Mouse (Mus musculus): ENCODE results near the gene Mlh3.
A peak's percentile ranks its signal among the peaks of the same experiment; 100 is the strongest.

Mlh3 gene

GRCm38 (mm10) chr12:85280845-85281651, 10.6 kb upstream of the Mlh3 start:
- DNase-seq (ENCODE audit: low read depth, low spot score), result no peak

- DNase-seq (ENCODE audit: low read depth, low spot score), result peak; percentile 97
These were observed 9.9 kb upstream of the Mlh3 start for GRCm38 (mm10) chr12:85280105-85280844.

GRCm38 (mm10) chr12:85279396-85280080, 9.1 kb upstream of the Mlh3 start:
- DNase-seq (ENCODE audit: low read depth, low spot score), result no peak

- no peak for DNase-seq (ENCODE audit: low read depth, low spot score)
These were observed 8.5 kb upstream of the Mlh3 start for GRCm38 (mm10) chr12:85278919-85279318.

GRCm38 (mm10) chr12:85276273-85276672, 5.9 kb upstream of the Mlh3 start:
- no peak for DNase-seq (ENCODE audit: low read depth, low spot score)

- no peak for DNase-seq (ENCODE audit: low read depth, low spot score)
These were observed 3.1 kb upstream of the Mlh3 start for GRCm38 (mm10) chr12:85273508-85273907.

- no peak for DNase-seq (ENCODE audit: low read depth, low spot score)
These were observed 1.4 kb upstream of the Mlh3 start for GRCm38 (mm10) chr12:85271843-85272206.

- DNase-seq (ENCODE audit: low read depth, low spot score), result no peak
These were observed 888 bp upstream of the Mlh3 start for GRCm38 (mm10) chr12:85271132-85271842.

GRCm38 (mm10) chr12:85269821-85270220, 578 bp downstream of the Mlh3 start:
- no peak for DNase-seq (ENCODE audit: low read depth, low spot score)

GRCm38 (mm10) chr12:85266248-85266647, 4.2 kb downstream of the Mlh3 start:
- no peak for DNase-seq (ENCODE audit: low read depth, low spot score)

GRCm38 (mm10) chr12:85264940-85265339, 5.5 kb downstream of the Mlh3 start:
- peak; percentile 85 for DNase-seq (ENCODE audit: low read depth, low spot score)

- no peak for DNase-seq (ENCODE audit: low read depth, low spot score)
These were observed 5.9 kb downstream of the Mlh3 start for GRCm38 (mm10) chr12:85264531-85264930.

- no peak for DNase-seq (ENCODE audit: low read depth, low spot score)
These were observed 7.2 kb downstream of the Mlh3 start for GRCm38 (mm10) chr12:85263190-85263589.

- peak; percentile 87 for DNase-seq (ENCODE audit: low read depth, low spot score)
These were observed 7.9 kb downstream of the Mlh3 start for GRCm38 (mm10) chr12:85262489-85262888.

- DNase-seq (ENCODE audit: low read depth, low spot score), result no peak
These were observed 13.3 kb downstream of the Mlh3 start for GRCm38 (mm10) chr12:85257008-85257639.

- DNase-seq (ENCODE audit: low read depth, low spot score), result no peak
These were observed 14.2 kb downstream of the Mlh3 start for GRCm38 (mm10) chr12:85256074-85256751.

GRCm38 (mm10) chr12:85252083-85252482, 18.3 kb downstream of the Mlh3 start:
- DNase-seq (ENCODE audit: low read depth, low spot score), result no peak

- no peak for DNase-seq (ENCODE audit: low read depth, low spot score)
These were observed 32.8 kb downstream of the Mlh3 start for GRCm38 (mm10) chr12:85237553-85237952.

- DNase-seq (ENCODE audit: low read depth, low spot score), result no peak
These were observed 36.7 kb downstream of the Mlh3 start for GRCm38 (mm10) chr12:85233376-85234358.

All from forelimb bud, embryonic 11.5 days (tissue).